Mouse (Mus musculus) ES-E14 (cell line): ENCODE measurements around the gene Rsph1. TPM values are rescaled to one million over a fixed set of nuclear protein-coding genes. Genes with fewer than 3 reads are reported as not detected.

Experiments used
- DNase-seq: peaks from one replicate; pipeline ENCODE4 v3.0.0-alpha.2; 2013; ENCODE audit warnings: low read depth, low spot score
- H3K27ac ChIP-seq: 2 replicates; pipeline ENCODE4 v1.5.1; 2012; ENCODE audit warnings: low read depth, mild to moderate bottlenecking, low read length, moderate library complexity, mixed read lengths; ENCODE audit not compliant: poor library complexity, insufficient read depth, severe bottlenecking
- H3K36me3 ChIP-seq: 2 replicates; pipeline ENCODE4 v1.6.1; 2012; ENCODE audit warnings: mild to moderate bottlenecking, low read length, moderate library complexity, mixed read lengths; ENCODE audit not compliant: control insufficient read depth, poor library complexity, insufficient read depth, severe bottlenecking
- H3K4me1 ChIP-seq, 2 experiments: fragments of 150-350 bp in 1 of 2; sonication (generic) in 1 of 2; 2 replicates each; pipeline ENCODE4 v1.6.1; 2012; ENCODE audit warnings: low read length in 2 of 2, mild to moderate bottlenecking in 1 of 2, mixed read lengths in 1 of 2; ENCODE audit not compliant: control insufficient read depth in 2 of 2, insufficient read depth in 2 of 2, poor library complexity in 1 of 2
- H3K4me3 ChIP-seq, 2 experiments: fragments of 150-350 bp in 1 of 2; sonication (generic) in 1 of 2; 2 replicates each; pipeline ENCODE4 v1.5.1; 2012; ENCODE audit warnings: low read length in 2 of 2, low read depth in 1 of 2, mild to moderate bottlenecking in 1 of 2, mixed read lengths in 1 of 2; ENCODE audit not compliant: insufficient read depth in 1 of 2, poor library complexity in 1 of 2, severe bottlenecking in 1 of 2
- H3K9ac ChIP-seq: 2 replicates; pipeline ENCODE4 v1.6.1; 2012; ENCODE audit warnings: low read depth, mild to moderate bottlenecking, low read length, mixed read lengths; ENCODE audit not compliant: poor library complexity, insufficient read depth, severe bottlenecking
- H3K9me3 ChIP-seq: fragments of 150-350 bp; sonication (generic); 2 replicates; pipeline ENCODE4 v1.6.1; 2012; ENCODE audit warnings: low read depth, mild to moderate bottlenecking, low read length; ENCODE audit not compliant: control insufficient read depth, insufficient read depth
- CHD2 ChIP-seq: IDR thresholded peaks from 2 replicates; pipeline ENCODE4 v1.6.1; 2014; ENCODE audit warnings: mild to moderate bottlenecking, low read depth, low read length, inconsistent platforms
- HCFC1 ChIP-seq: IDR thresholded peaks from 2 replicates; pipeline ENCODE4 v1.6.1; 2012; ENCODE audit warnings: low read length, inconsistent platforms, borderline replicate concordance; ENCODE audit not compliant: insufficient read depth
- MAFK ChIP-seq: IDR thresholded peaks from 2 replicates; pipeline ENCODE4 v1.6.1; 2014; ENCODE audit warnings: mild to moderate bottlenecking, low read depth, low read length, inconsistent platforms; ENCODE audit not compliant: insufficient read depth
- ZC3H11A ChIP-seq: IDR thresholded peaks from 2 replicates; pipeline ENCODE4 v1.6.1; 2012; ENCODE audit warnings: low read depth, mild to moderate bottlenecking, inconsistent platforms, low read length, borderline replicate concordance
- ZNF384 ChIP-seq: IDR thresholded peaks from 2 replicates; pipeline ENCODE4 v1.6.1; 2012; ENCODE audit warnings: low read depth, low read length, inconsistent platforms
- in situ Hi-C, 2 experiments: fragments of 600-800 bp; cut with MboI; formaldehyde crosslinking; loops; one replicate each; pipeline ENCODE4 v1.15.1; 2025; ENCODE audit warnings: low sequenced_read_pairs in 2 of 2, inconsistent platforms in 1 of 2; ENCODE audit not compliant: unreplicated experiment in 2 of 2
- total RNA-seq: library from RNA; depleted of rRNA; stranded (reverse); fragments of 300-350 nt; gene quantifications from 2 replicates; pipeline ENCODE4 v1.2.3, GENCODE M21; 2012

The Rsph1 gene
- total RNA-seq, 1 experiment: 1.9 TPM

- no peak overlapping the region for H3K9ac ChIP-seq
- H3K4me1 ChIP-seq: peaks cover 0 to 24% of the 10 kb centered on the region in 2 experiments; a peak in 3 of 4 replicates
- H3K36me3 ChIP-seq: no peaks in the 10 kb centered on the region
- no peaks in the 10 kb centered on the region for H3K9me3 ChIP-seq
- TF ChIP-seq ZC3H11A (no peak), ZNF384 (no peak), MAFK (no peak), CHD2 (no peak), HCFC1 (no peak)
- no peak for DNase-seq
- H3K27ac ChIP-seq: no peak overlapping the region
- H3K4me3 ChIP-seq: no peak overlapping the region
- in situ Hi-C loops: no loop called here
These were observed 6.9 kb downstream of the Rsph1 start for GRCm38 (mm10) chr17:31270246-31270645.

- Histone ChIP-seq H3K4me3 (no peak overlapping the region), H3K36me3 (no peaks in the 10 kb centered on the region), H3K9me3 (no peaks in the 10 kb centered on the region), H3K27ac (no peak overlapping the region), H3K4me1 (peaks cover 0 to 26% of the 10 kb centered on the region in 2 experiments; a peak in 3 of 4 replicates), H3K9ac (no peak overlapping the region)
- DNase-seq: no peak
- in situ Hi-C loops: no loop called here
- TF ChIP-seq ZNF384 (no peak), HCFC1 (no peak), ZC3H11A (no peak), CHD2 (no peak), MAFK (no peak)
These were observed 7.4 kb downstream of the Rsph1 start for GRCm38 (mm10) chr17:31269761-31270160.

- Histone ChIP-seq H3K4me3 (no peak overlapping the region), H3K27ac (no peak overlapping the region), H3K9me3 (no peaks in the 10 kb centered on the region), H3K9ac (no peak overlapping the region), H3K4me1 (peaks cover 2 to 33% of the 10 kb centered on the region in 2 experiments), H3K36me3 (no peaks in the 10 kb centered on the region)
- no peak for DNase-seq
- in situ Hi-C loops: no loop called here
- TF ChIP-seq HCFC1: no peak
- no peak for TF ChIP-seq ZC3H11A
- no peak for TF ChIP-seq CHD2
- TF ChIP-seq ZNF384: 0 out of 2 replicates have a peak, but pooled peaks have one; percentile 31
- TF ChIP-seq MAFK: no peak
These were observed 9.2 kb downstream of the Rsph1 start for GRCm38 (mm10) chr17:31268016-31268415.

- Histone ChIP-seq H3K4me1 (peaks cover 2 to 33% of the 10 kb centered on the region in 2 experiments), H3K9me3 (no peaks in the 10 kb centered on the region), H3K9ac (no peak overlapping the region), H3K36me3 (no peaks in the 10 kb centered on the region), H3K4me3 (no peak overlapping the region), H3K27ac (no peak overlapping the region)
- no peak for TF ChIP-seq ZC3H11A
- TF ChIP-seq CHD2: no peak
- no peak for TF ChIP-seq MAFK
- no peak for TF ChIP-seq ZNF384
- no peak for TF ChIP-seq HCFC1
- in situ Hi-C loops: no loop called here
- DNase-seq: no peak
These were observed 9.6 kb downstream of the Rsph1 start for GRCm38 (mm10) chr17:31267603-31268002.

- Histone ChIP-seq H3K36me3 (no peaks in the 10 kb centered on the region), H3K4me3 (no peak overlapping the region), H3K9ac (no peak overlapping the region), H3K27ac (no peak overlapping the region), H3K9me3 (no peaks in the 10 kb centered on the region), H3K4me1 (peaks cover 2 to 33% of the 10 kb centered on the region in 2 experiments)
- in situ Hi-C loops: no loop called here
- no peak for DNase-seq
- TF ChIP-seq ZNF384: no peak
- TF ChIP-seq MAFK: no peak
- no peak for TF ChIP-seq CHD2
- no peak for TF ChIP-seq ZC3H11A
- no peak for TF ChIP-seq HCFC1
These were observed 10.0 kb downstream of the Rsph1 start for GRCm38 (mm10) chr17:31267138-31267537.
